Mouse (Mus musculus) heart, postnatal 0 days (tissue): ENCODE measurements around the gene Rilp.

Experiments
- CTCF ChIP-seq: IDR thresholded peaks from 2 replicates; pipeline ENCODE4 v1.5.1; 2016; ENCODE audit warnings: antibody characterized with exemption, control low read depth, low read depth
- EP300 ChIP-seq: IDR thresholded peaks from 2 replicates; pipeline ENCODE4 v1.6.1; 2016; ENCODE audit warnings: antibody characterized with exemption, low read depth

- TF ChIP-seq CTCF (no peak), EP300 (no peak)
Measured at GRCm38 (mm10) chr11:75559870-75560504, 50.1 kb downstream of the Rilp start.
